Mouse (Mus musculus) forelimb bud, embryonic 11.5 days (tissue): ENCODE measurements around the gene Nudt3.

ENCODE experiments used
- DNase-seq: peaks from one replicate; pipeline ENCODE4 v3.0.0-alpha.2; 2012; ENCODE audit warnings: low read depth, low spot score

Gene Nudt3

GRCm38 (mm10) chr17:27568228-27568627 lies 55.1 kb downstream of the Nudt3 start:
- no peak for DNase-seq

- DNase-seq, result no peak
These were observed 57.4 kb downstream of the Nudt3 start for GRCm38 (mm10) chr17:27565942-27566267.

- DNase-seq, result peak; percentile 91
These were observed 57.9 kb downstream of the Nudt3 start, which contains the start of gene AI413582 for GRCm38 (mm10) chr17:27565163-27565941. Gene AI413582 (minus strand): TSS chr17:27565756.

GRCm38 (mm10) chr17:27564391-27565162 lies 58.7 kb downstream of the Nudt3 start:
- no peak for DNase-seq

GRCm38 (mm10) chr17:27563771-27564244 lies 59.5 kb downstream of the Nudt3 start:
- DNase-seq, result no peak

GRCm38 (mm10) chr17:27561809-27562526 lies 61.3 kb downstream of the Nudt3 start:
- no peak for DNase-seq

- no peak for DNase-seq
These were observed 62.3 kb downstream of the Nudt3 start for GRCm38 (mm10) chr17:27560926-27561480.

GRCm38 (mm10) chr17:27559596-27559995 lies 63.7 kb downstream of the Nudt3 start:
- no peak for DNase-seq

GRCm38 (mm10) chr17:27558845-27559244 lies 64.5 kb downstream of the Nudt3 start:
- no peak for DNase-seq

GRCm38 (mm10) chr17:27557927-27558661 lies 65.2 kb downstream of the Nudt3 start:
- no peak for DNase-seq

- DNase-seq, result peak; percentile 75
These were observed 65.9 kb downstream of the Nudt3 start for GRCm38 (mm10) chr17:27557181-27557926.

- DNase-seq, result peak; percentile 92
These were observed 66.8 kb downstream of the Nudt3 start, which contains the start of gene Hmga1 for GRCm38 (mm10) chr17:27556315-27557011. Gene Hmga1 (plus strand): TSS chr17:27556497.

GRCm38 (mm10) chr17:27555512-27556172 lies 67.7 kb downstream of the Nudt3 start:
- peak; percentile 94 for DNase-seq

GRCm38 (mm10) chr17:27555075-27555511 lies 68.2 kb downstream of the Nudt3 start:
- peak; percentile 85 for DNase-seq

GRCm38 (mm10) chr17:27554062-27554960 lies 69.0 kb downstream of the Nudt3 start:
- DNase-seq, result no peak

GRCm38 (mm10) chr17:27552215-27553201 lies 70.8 kb downstream of the Nudt3 start:
- no peak for DNase-seq
